Mouse (Mus musculus): ENCODE measurements around the gene Srsf1. TPM values are rescaled to one million over a fixed set of nuclear protein-coding genes. Genes with fewer than 3 reads are reported as not detected.
"Not testable (repeated sequence)": the region's sequence is repeated elsewhere in the genome, so short reads cannot be mapped to it uniquely, and the experiment has no call there.

Gene Srsf1
- total RNA-seq, 1 experiment from 2014 or later = 612 TPM

GRCm38 (mm10) chr11:88036761-88037251 lies 10.4 kb upstream of the Srsf1 start:
- no peak for ATAC-seq (replicated peaks; ENCODE audit: low read depth, poor library complexity, severe bottlenecking)

GRCm38 (mm10) chr11:88037386-88037785 lies 9.8 kb upstream of the Srsf1 start:
- no peak for ATAC-seq (replicated peaks; ENCODE audit: low read depth, poor library complexity, severe bottlenecking)

GRCm38 (mm10) chr11:88039066-88039465 lies 8.1 kb upstream of the Srsf1 start:
- no peak for ATAC-seq (replicated peaks; ENCODE audit: low read depth, poor library complexity, severe bottlenecking)

GRCm38 (mm10) chr11:88044314-88044713 lies 2.9 kb upstream of the Srsf1 start:
- no peak for ATAC-seq (replicated peaks; ENCODE audit: low read depth, poor library complexity, severe bottlenecking)

- not testable (repeated sequence) for ATAC-seq (replicated peaks; ENCODE audit: low read depth, poor library complexity, severe bottlenecking)
Observed at GRCm38 (mm10) chr11:88045159-88045558, 2.0 kb upstream of the Srsf1 start.

- ATAC-seq (replicated peaks; ENCODE audit: low read depth, poor library complexity, severe bottlenecking) = no peak
Observed at GRCm38 (mm10) chr11:88045878-88046277, 1.3 kb upstream of the Srsf1 start.

GRCm38 (mm10) chr11:88046323-88046937 lies 743 bp upstream of the Srsf1 start:
- no peak for ATAC-seq (replicated peaks; ENCODE audit: low read depth, poor library complexity, severe bottlenecking)

GRCm38 (mm10) chr11:88047871-88048531 lies 828 bp downstream of the Srsf1 start:
- ATAC-seq (replicated peaks; ENCODE audit: low read depth, poor library complexity, severe bottlenecking) = peak; percentile 13

GRCm38 (mm10) chr11:88048961-88049670 lies 1.9 kb downstream of the Srsf1 start:
- no peak for ATAC-seq (replicated peaks; ENCODE audit: low read depth, poor library complexity, severe bottlenecking)

GRCm38 (mm10) chr11:88049732-88050131 lies 2.6 kb downstream of the Srsf1 start:
- ATAC-seq (replicated peaks; ENCODE audit: low read depth, poor library complexity, severe bottlenecking) = no peak

GRCm38 (mm10) chr11:88052638-88053037 lies 5.5 kb downstream of the Srsf1 start:
- no peak for ATAC-seq (replicated peaks; ENCODE audit: low read depth, poor library complexity, severe bottlenecking)

- no peak for ATAC-seq (replicated peaks; ENCODE audit: low read depth, poor library complexity, severe bottlenecking)
Observed at GRCm38 (mm10) chr11:88053821-88054220, 6.6 kb downstream of the Srsf1 start.

GRCm38 (mm10) chr11:88054589-88054988 lies 7.4 kb downstream of the Srsf1 start:
- 0 out of 2 replicates have a peak, but pooled peaks have one; percentile 40 for ATAC-seq (replicated peaks; ENCODE audit: low read depth, poor library complexity, severe bottlenecking)

- ATAC-seq (replicated peaks; ENCODE audit: low read depth, poor library complexity, severe bottlenecking) = no peak
Observed at GRCm38 (mm10) chr11:88055777-88056176, 8.6 kb downstream of the Srsf1 start.

GRCm38 (mm10) chr11:88057788-88058187 lies 10.6 kb downstream of the Srsf1 start:
- ATAC-seq (replicated peaks; ENCODE audit: low read depth, poor library complexity, severe bottlenecking) = no peak

GRCm38 (mm10) chr11:88059141-88059540 lies 12.0 kb downstream of the Srsf1 start:
- peak; percentile 94 for ATAC-seq (replicated peaks; ENCODE audit: low read depth, poor library complexity, severe bottlenecking)

GRCm38 (mm10) chr11:88061892-88062625 lies 14.9 kb downstream of the Srsf1 start:
- no peak for ATAC-seq (replicated peaks; ENCODE audit: low read depth, poor library complexity, severe bottlenecking)

- ATAC-seq (replicated peaks; ENCODE audit: low read depth, poor library complexity, severe bottlenecking) = no peak
Observed at GRCm38 (mm10) chr11:88065732-88066131, 18.6 kb downstream of the Srsf1 start.

GRCm38 (mm10) chr11:88067191-88067585 lies 20.0 kb downstream of the Srsf1 start:
- ATAC-seq (replicated peaks; ENCODE audit: low read depth, poor library complexity, severe bottlenecking) = no peak

Data from common myeloid progenitor, adult 5-6 weeks (primary cell).